Mouse (Mus musculus) kidney, adult 2 months (tissue): Measurements from ENCODE around the gene Maff. TPM values are rescaled to one million over a fixed set of nuclear protein-coding genes. Genes with fewer than 3 reads are reported as not detected.

Source experiments
- DNase-seq: peaks from one replicate; pipeline ENCODE4 v3.0.0; 2021
- H3K27ac ChIP-seq: fragments of 200-500 bp; 2 replicates; pipeline ENCODE4 v1.5.1; 2012; ENCODE audit warnings: low read depth, low read length, control low read depth, inconsistent platforms; ENCODE audit not compliant: insufficient read depth
- H3K27me3 ChIP-seq: fragments of 200-500 bp; replicated peaks from 2 replicates; pipeline ENCODE4 v1.6.1; 2012; ENCODE audit warnings: mild to moderate bottlenecking, moderate library complexity, low read length, inconsistent platforms; ENCODE audit not compliant: control insufficient read depth, insufficient read depth
- H3K36me3 ChIP-seq: fragments of 200-500 bp; 2 replicates; pipeline ENCODE4 v1.6.1; 2012; ENCODE audit warnings: mild to moderate bottlenecking, moderate library complexity, low read length, inconsistent platforms; ENCODE audit not compliant: control insufficient read depth, insufficient read depth
- H3K4me1 ChIP-seq: fragments of 200-500 bp; 2 replicates; pipeline ENCODE4 v1.6.1; 2011; ENCODE audit warnings: low read length; ENCODE audit not compliant: control insufficient read depth, insufficient read depth
- H3K4me3 ChIP-seq: fragments of 200-500 bp; 2 replicates; pipeline ENCODE4 v1.5.1; 2011; ENCODE audit warnings: mild to moderate bottlenecking, low read depth, low read length, control low read depth; ENCODE audit not compliant: insufficient read depth
- CTCF ChIP-seq: fragments of 200-500 bp; conservative IDR thresholded peaks from 2 replicates; pipeline ENCODE4 v1.5.1; 2011; ENCODE audit warnings: low read depth, mild to moderate bottlenecking, control low read depth, low read length, moderate library complexity, mixed read lengths; ENCODE audit not compliant: insufficient read depth, insufficient read length
- POLR2A ChIP-seq: fragments of 200-500 bp; IDR thresholded peaks from one replicate; pipeline ENCODE4 v1.6.1; 2011; ENCODE audit warnings: low read depth, low read length, control low read depth
- WGBS: fragments of 180-500 bp; shearing (Covaris S2); methylation state at CpG from one replicate; pipeline ENCODE4 v1.1.7; 2018; 5-methylcytosine and 5-hydroxymethylcytosine counted together
- polyA plus RNA-seq: library from polyadenylated mRNA; depleted of rRNA; stranded (reverse); fragments of >200 nt; gene quantifications from 2 replicates; pipeline ENCODE4 v1.2.3, GENCODE M21; 2012; rRNA removed

The Maff gene
- polyA plus RNA-seq, 1 experiment = 1.3 TPM

GRCm38 (mm10) chr15:79403763-79404210, 57.4 kb downstream of the Maff start:
- peaks cover 29% of the 10 kb centered on the region for H3K4me1 ChIP-seq
- peak overlapping the region; percentile 91 for H3K4me3 ChIP-seq
- no peaks in the 10 kb centered on the region for H3K27me3 ChIP-seq
- 22% methylated on average over 9 of the region's 9 CpGs for WGBS
- no peaks in the 10 kb centered on the region for H3K36me3 ChIP-seq
- no peak for TF ChIP-seq CTCF
- TF ChIP-seq POLR2A = no peak
- peak overlapping the region; percentile 85; the same call in 1 of the 2 replicates for H3K27ac ChIP-seq
- no peak for DNase-seq

- no peak for TF ChIP-seq POLR2A
- no peak for TF ChIP-seq CTCF
- no peak overlapping the region for H3K27ac ChIP-seq
- no peak overlapping the region for H3K4me3 ChIP-seq
- no peak for DNase-seq
- H3K27me3 ChIP-seq = no peaks in the 10 kb centered on the region
- peaks cover 26% of the 10 kb centered on the region for H3K4me1 ChIP-seq
- H3K36me3 ChIP-seq = no peaks in the 10 kb centered on the region
- WGBS = 88% methylated on average over 1 of the region's 1 CpGs
Observed at GRCm38 (mm10) chr15:79404277-79404676, 57.9 kb downstream of the Maff start.

GRCm38 (mm10) chr15:79406564-79406963, 60.1 kb downstream of the Maff start:
- Histone ChIP-seq H3K4me3 (no peak overlapping the region), H3K27ac (no peak overlapping the region), H3K36me3 (no peaks in the 10 kb centered on the region), H3K27me3 (no peaks in the 10 kb centered on the region), H3K4me1 (peaks cover 9% of the 10 kb centered on the region; the same call in 1 of the 2 replicates)
- no peak for DNase-seq
- TF ChIP-seq POLR2A = no peak
- TF ChIP-seq CTCF = no peak
- WGBS = 92% methylated on average over 4 of the region's 4 CpGs

Other genes with a start within 250 kb of the Maff start
- gene Micall1, start 237.7 kb upstream of the Maff start, polyA plus RNA-seq = 23.3 and 24.5 TPM in 2 replicates
- 50.3 and 74.9 TPM in 2 replicates for gene Polr2f, start 205.6 kb upstream of the Maff start, polyA plus RNA-seq
- gene 1700088E04Rik, start 205.4 kb upstream of the Maff start, polyA plus RNA-seq = 18.8 and 19.6 TPM in 2 replicates
- gene Sox10, start 181.4 kb upstream of the Maff start, polyA plus RNA-seq = 0.75 and 1.2 TPM in 2 replicates
- 29.8 and 31.4 TPM in 2 replicates for gene Pick1, start 117.4 kb upstream of the Maff start, polyA plus RNA-seq
- gene Gm49486, start 117.2 kb upstream of the Maff start, polyA plus RNA-seq = 0.04 and 0.11 TPM in 2 replicates
- 0.23 and 0.49 TPM in 2 replicates for gene Slc16a8, start 91.9 kb upstream of the Maff start, polyA plus RNA-seq
- 113 and 170 TPM in 2 replicates for gene Baiap2l2, start 61.1 kb upstream of the Maff start, polyA plus RNA-seq
- gene Pla2g6, start 18.2 kb upstream of the Maff start, polyA plus RNA-seq = 24.6 and 28.7 TPM in 2 replicates
- 69.0 and 81.0 TPM in 2 replicates for gene Tmem184b, start 56.9 kb downstream of the Maff start, polyA plus RNA-seq
- gene Csnk1e, start 108.9 kb downstream of the Maff start, polyA plus RNA-seq = 31.5 and 34.9 TPM in 2 replicates
- 0.05 and 0.08 TPM in 2 replicates for gene Kcnj4, start 158.6 kb downstream of the Maff start, polyA plus RNA-seq
- 5.9 and 7.8 TPM in 2 replicates for gene Kdelr3, start 169.8 kb downstream of the Maff start, polyA plus RNA-seq
- gene Ddx17, start 200.1 kb downstream of the Maff start, polyA plus RNA-seq = 148 and 160 TPM in 2 replicates